Mouse (Mus musculus) layer of hippocampus, adult 11-12 months (tissue): ENCODE results near the gene Rusc1.

Experiments
- DNase-seq: peaks from one replicate; pipeline ENCODE4 v3.0.0; 2022; ENCODE audit warnings: low spot score

The Rusc1 gene

GRCm38 (mm10) chr3:89093175-89093574, at the start of gene Rusc1:
Gene Rusc1 (minus strand): TSS chr3:89093311.
- DNase-seq: peak; percentile 92

GRCm38 (mm10) chr3:89136365-89136764, 43.3 kb upstream of the Rusc1 start:
- no peak for DNase-seq

GRCm38 (mm10) chr3:89135958-89136357, 42.8 kb upstream of the Rusc1 start, which contains the start of gene Pklr:
Gene Pklr (plus strand): TSS chr3:89136142.
- no peak for DNase-seq

GRCm38 (mm10) chr3:89133752-89134151, 40.6 kb upstream of the Rusc1 start:
- DNase-seq: no peak

GRCm38 (mm10) chr3:89133063-89133450, 39.9 kb upstream of the Rusc1 start:
- DNase-seq: no peak

GRCm38 (mm10) chr3:89132285-89133062, 39.4 kb upstream of the Rusc1 start:
- DNase-seq: peak; percentile 49

GRCm38 (mm10) chr3:89131816-89132215, 38.7 kb upstream of the Rusc1 start:
- peak; percentile 56 for DNase-seq

GRCm38 (mm10) chr3:89129908-89130307, 36.8 kb upstream of the Rusc1 start:
- no peak for DNase-seq

- DNase-seq: no peak
Measured at GRCm38 (mm10) chr3:89125981-89126380, 32.9 kb upstream of the Rusc1 start.

- DNase-seq: no peak
Measured at GRCm38 (mm10) chr3:89124241-89124640, 31.1 kb upstream of the Rusc1 start.

- DNase-seq: no peak
Measured at GRCm38 (mm10) chr3:89123313-89123712, 30.2 kb upstream of the Rusc1 start.

GRCm38 (mm10) chr3:89115522-89115921, 22.4 kb upstream of the Rusc1 start:
- DNase-seq: no peak

- no peak for DNase-seq
Measured at GRCm38 (mm10) chr3:89113058-89113457, 19.9 kb upstream of the Rusc1 start.

GRCm38 (mm10) chr3:89108146-89108545, 15.0 kb upstream of the Rusc1 start:
- DNase-seq: no peak

- no peak for DNase-seq
Measured at GRCm38 (mm10) chr3:89107545-89107944, 14.4 kb upstream of the Rusc1 start.

- DNase-seq: no peak
Measured at GRCm38 (mm10) chr3:89106881-89107280, 13.8 kb upstream of the Rusc1 start.

GRCm38 (mm10) chr3:89103291-89103595, 10.1 kb upstream of the Rusc1 start:
- no peak for DNase-seq

GRCm38 (mm10) chr3:89102495-89103290, 9.6 kb upstream of the Rusc1 start:
- DNase-seq: no peak

- peak; percentile 99 for DNase-seq
Measured at GRCm38 (mm10) chr3:89101812-89102494, 8.8 kb upstream of the Rusc1 start, which contains the start of gene Fdps. Gene Fdps (minus strand): TSS chr3:89101959.

- no peak for DNase-seq
Measured at GRCm38 (mm10) chr3:89101459-89101811, 8.3 kb upstream of the Rusc1 start.

- DNase-seq: no peak
Measured at GRCm38 (mm10) chr3:89100811-89101210, 7.7 kb upstream of the Rusc1 start, which contains the start of gene Gm43738. Gene Gm43738 (minus strand): TSS chr3:89101099.

- no peak for DNase-seq
Measured at GRCm38 (mm10) chr3:89094021-89094420, 910 bp upstream of the Rusc1 start.
